Mouse (Mus musculus) urinary bladder, adult 18-20 months (tissue): ENCODE measurements at regions not wholly inside any gene's neighbourhood (a gene's known extent, or its start where the extent isn't known, plus 50 kb on each side); places are given as distances from the start of the nearest gene placed in this dataset.

ENCODE experiments used
- DNase-seq, 2 experiments: peaks; one replicate each; pipeline ENCODE4 v3.0.0; 2022; ENCODE audit warnings: low spot score in 2 of 2, mixed read lengths in 2 of 2

DNA sequence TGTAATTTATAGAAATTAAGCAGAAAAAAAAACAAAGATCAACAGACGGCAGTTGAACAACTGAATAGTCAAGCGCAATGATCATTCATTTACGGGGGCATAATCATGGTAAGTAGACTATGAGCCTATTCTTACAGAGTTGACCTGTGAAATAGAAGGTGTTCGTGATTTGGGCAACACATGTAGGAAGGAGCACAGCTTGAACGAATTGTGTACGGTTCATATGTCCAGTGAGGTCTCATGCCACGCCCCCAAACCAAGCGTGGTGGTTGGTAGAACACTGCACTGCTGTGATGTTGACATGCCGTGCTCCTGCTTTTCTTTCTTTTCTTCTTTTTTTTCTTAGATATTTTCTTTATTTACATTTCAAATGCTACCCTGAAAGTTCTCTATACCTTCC lies 563.1 kb downstream of the Etv1 start:
- DNase-seq, result no peak

DNA sequence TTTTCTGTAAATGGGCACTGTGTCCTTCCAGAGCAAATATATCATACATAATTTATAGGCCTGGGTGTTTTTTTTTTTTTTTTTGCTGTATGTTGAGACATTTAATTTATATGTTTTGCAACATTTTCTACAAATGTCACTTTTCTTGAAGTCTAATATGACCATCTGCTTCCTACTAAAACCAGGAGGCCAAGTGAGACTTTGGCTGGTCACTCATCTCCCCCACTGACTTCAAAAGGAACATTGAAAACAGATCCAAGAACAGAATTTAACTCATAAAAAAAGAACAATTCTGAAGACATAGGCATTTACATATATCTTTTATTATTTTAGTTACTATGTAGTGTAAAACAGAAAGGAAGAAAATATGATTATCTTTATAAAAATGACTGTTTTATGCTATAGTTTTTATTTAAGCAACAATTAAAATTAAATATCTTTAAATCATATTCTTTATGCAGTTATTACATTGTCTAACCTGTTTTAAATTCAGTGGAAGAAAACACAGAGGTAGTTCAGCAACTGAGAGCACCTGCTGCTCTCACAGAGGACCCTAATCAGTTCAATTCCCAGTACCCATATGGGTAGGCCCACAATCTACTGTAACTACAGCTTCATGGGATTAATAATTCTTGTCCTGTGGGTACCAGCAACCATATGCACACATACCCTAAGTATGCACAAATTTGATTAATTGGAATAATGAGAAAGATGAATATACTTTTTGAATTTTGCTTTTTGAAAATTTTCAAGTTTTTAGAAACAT lies 592.5 kb downstream of the Etv1 start:
- DNase-seq, result no peak

DNA sequence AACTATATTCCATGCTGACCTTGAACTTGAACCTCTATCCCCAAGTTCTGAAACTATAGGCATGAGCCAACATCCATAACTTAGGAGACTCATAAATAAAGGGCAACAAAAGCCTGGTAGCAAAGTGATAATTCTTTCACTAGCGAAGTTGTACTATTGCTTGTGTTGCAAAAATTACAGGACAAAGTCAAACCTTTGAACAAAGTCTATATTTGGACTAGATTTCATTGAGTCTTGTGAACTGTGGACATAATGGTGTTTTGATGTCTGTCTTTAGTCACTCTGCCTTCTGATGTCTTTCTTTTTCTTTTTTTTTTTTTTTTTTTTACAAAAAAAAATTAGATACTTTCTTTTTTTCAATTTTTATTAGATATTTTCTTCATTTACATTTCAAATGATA lies 594.5 kb downstream of the Etv1 start:
- DNase-seq, result no peak
